ENCODE assay signal across 8 mouse cellular contexts in the genomic region with DNA sequence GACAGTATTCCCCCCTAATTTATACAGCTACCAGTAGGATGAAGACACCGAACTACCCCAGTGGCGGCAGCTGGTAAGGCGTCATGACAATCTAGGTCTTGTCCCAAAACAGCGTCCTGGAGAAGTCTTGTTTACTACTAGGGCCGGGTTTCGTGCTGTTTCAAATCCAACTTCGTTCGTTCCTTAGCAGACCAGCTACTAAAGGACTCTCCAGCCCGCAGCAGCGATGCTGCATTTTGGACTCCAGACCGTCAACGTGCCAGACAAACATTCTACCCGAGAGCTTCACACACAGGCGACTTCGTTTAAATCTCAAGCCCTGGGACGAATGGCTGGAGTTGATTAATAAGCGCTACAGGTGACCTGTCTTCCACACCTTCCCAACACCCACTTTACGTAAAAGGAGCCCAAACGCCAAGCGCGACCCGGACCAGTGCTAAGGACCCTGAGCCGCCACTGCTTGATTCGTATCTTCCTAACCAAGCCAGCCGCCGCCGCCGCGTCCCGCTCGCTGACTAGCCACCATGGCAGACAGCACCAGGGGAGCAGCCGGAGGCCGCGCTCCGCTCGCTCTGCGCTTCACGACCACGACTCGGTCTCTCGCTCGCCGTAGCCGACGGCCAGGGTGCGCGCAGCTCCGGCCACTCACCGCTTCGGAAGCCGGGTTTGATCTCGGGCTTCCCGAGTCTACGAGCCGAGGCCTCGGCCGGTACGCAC. TPM values are rescaled to one million over a fixed set of nuclear protein-coding genes. Genes with fewer than 3 reads are reported as not detected.
DNase-seq lines count a peak whose midpoint lies in the region; ATAC-seq and TF ChIP-seq lines count a peak whose summit lies in the region.

No protein-coding gene starts in this region.

- TF ChIP-seq POLR2A in heart, adult 2 months (IDR thresholded peaks at IDR 0.05; ENCODE audit: insufficient read depth, low read depth, low read length) = no peak

- peaks cover 14% of the 10 kb centered on the region for H3K36me3 ChIP-seq in heart, adult 2 months (ENCODE audit: control insufficient read depth, insufficient read depth, low read length)
- H3K36me3 ChIP-seq in embryonic facial prominence, embryonic 15.5 days = peaks cover 30% of the 10 kb centered on the region
- peaks cover 37% of the 10 kb centered on the region for H3K36me3 ChIP-seq in hindbrain, embryonic 12.5 days

- no peak for TF ChIP-seq EP300 in heart, adult 2 months (IDR thresholded peaks at IDR 0.05; ENCODE audit: insufficient read depth, low read depth, low read length)

- intact Hi-C loops in heart, adult 2 months (cut with DNase I) = loop anchor here (1.0 to 2.0 kb wide), 3 partner anchors 15 to 898 kb away; partner anchors contain the start of genes Gar1 and Ostc
- intact Hi-C loops in left cerebral cortex, postnatal 25 days (cut with DNase I) = loop anchor here (1.0 kb wide), 1 partner anchor 20 kb away; the partner anchor contains the start of gene Ostc

- DNase-seq in heart, adult 2 months = peak in 1 of 2 experiments; percentile 27
- DNase-seq in heart, adult 11 months = no peak
- DNase-seq in T-cell, adult 2 months (ENCODE audit: low spot score) = peak; percentile 60
- DNase-seq in left cerebral cortex, postnatal 25 days (ENCODE audit: low spot score in 2 of 2) = peak; percentile 17 to 38
- peak; percentile 11 to 32 for DNase-seq in spleen, postnatal 36 days (ENCODE audit: low spot score in 2 of 2)

- ATAC-seq in embryonic facial prominence, embryonic 15.5 days (ENCODE audit: insufficient number of reproducible peaks, low FRiP score, low TSS enrichment, low read depth) = peak; percentile 12
- peak; percentile 76 for ATAC-seq in hindbrain, embryonic 12.5 days (ENCODE audit: low FRiP score)
- peak; percentile 51 for ATAC-seq in megakaryocyte progenitor cell, adult 5-6 weeks (replicated peaks; ENCODE audit: poor library complexity)

- no peaks in the 10 kb centered on the region for H3K27me3 ChIP-seq in heart, adult 2 months (ENCODE audit: control insufficient read depth, insufficient read depth, low read length)
- H3K27me3 ChIP-seq in embryonic facial prominence, embryonic 15.5 days = no peaks in the 10 kb centered on the region
- H3K27me3 ChIP-seq in hindbrain, embryonic 12.5 days = no peaks in the 10 kb centered on the region

- peak overlapping the region; percentile 88 for H3K9ac ChIP-seq in heart, adult 2 months (ENCODE audit: low read depth, low read length)
- H3K9ac ChIP-seq in embryonic facial prominence, embryonic 15.5 days = peak overlapping the region; percentile 98
- peak overlapping the region; percentile 92 for H3K9ac ChIP-seq in hindbrain, embryonic 12.5 days

- H3K9me3 ChIP-seq in embryonic facial prominence, embryonic 15.5 days (replicated peaks) = no peaks in the 10 kb centered on the region
- no peaks in the 10 kb centered on the region for H3K9me3 ChIP-seq in hindbrain, embryonic 12.5 days (replicated peaks)

- no peaks in the 10 kb centered on the region for H3K4me1 ChIP-seq in heart, adult 2 months (ENCODE audit: control insufficient read depth, insufficient read depth, low read length)
- peaks cover 22% of the 10 kb centered on the region for H3K4me1 ChIP-seq in embryonic facial prominence, embryonic 15.5 days
- peaks cover 19% of the 10 kb centered on the region for H3K4me1 ChIP-seq in hindbrain, embryonic 12.5 days

- WGBS in heart, adult 2 months = under 1% methylated on average over 58 of the region's 58 CpGs
- WGBS in embryonic facial prominence, embryonic 15.5 days = under 1% methylated on average over 58 of the region's 58 CpGs
- WGBS in hindbrain, embryonic 12.5 days = under 1% methylated on average over 58 of the region's 58 CpGs

- H3K4me2 ChIP-seq in embryonic facial prominence, embryonic 15.5 days (replicated peaks) = peak overlapping the region; percentile 67
- H3K4me2 ChIP-seq in hindbrain, embryonic 12.5 days (replicated peaks) = peak overlapping the region; percentile 81

- H3K27ac ChIP-seq in heart, adult 2 months = peak overlapping the region; percentile 80
- H3K27ac ChIP-seq in embryonic facial prominence, embryonic 15.5 days (replicated peaks) = peak overlapping the region; percentile 87
- peak overlapping the region; percentile 93 for H3K27ac ChIP-seq in hindbrain, embryonic 12.5 days

- H3K79me2 ChIP-seq in heart, adult 2 months (replicated peaks; ENCODE audit: control insufficient read depth, insufficient read depth, low read length) = no peaks in the 10 kb centered on the region

- peak; percentile 49 for TF ChIP-seq CTCF in heart, adult 2 months (IDR thresholded peaks at IDR 0.05)

- H3K4me3 ChIP-seq in heart, adult 2 months = peak overlapping the region; percentile 93
- H3K4me3 ChIP-seq in embryonic facial prominence, embryonic 15.5 days (replicated peaks) = peak overlapping the region; percentile 99
- peak overlapping the region; percentile 97 for H3K4me3 ChIP-seq in hindbrain, embryonic 12.5 days

RNA-seq across cellular contexts. Expression of gene Rpl34, which starts 0.6 kb away (rescaled TPM):
- 100 to 1,000 TPM; 343 to 379 TPM for total RNA-seq in heart, adult 2 months (2021)
- 757 and 809 TPM in 2 replicates for polyA plus RNA-seq in heart, adult 2 months (2012; rRNA removed)
- polyA plus RNA-seq in embryonic facial prominence, embryonic 15.5 days (2015; fragmentation: Nextera tagmentation; extraction: Ambion mirVana) = 948 and 971 TPM in 2 replicates
- polyA plus RNA-seq in hindbrain, embryonic 12.5 days (2016; fragmentation: Nextera tagmentation; extraction: Ambion mirVana) = 479 and 601 TPM in 2 replicates
- 100 to 1,000 TPM; 306 to 319 TPM for total RNA-seq in left cerebral cortex, postnatal 25 days (2021)
- 1,518 and 1,526 TPM in 2 replicates for total RNA-seq in megakaryocyte progenitor cell, adult 5-6 weeks (2015)
- total RNA-seq in megakaryocyte progenitor cell, adult 5-6 weeks (2017) = 2,867 and 3,584 TPM in 2 replicates

RNA-seq across cellular contexts. Expression of gene Ostc, which starts 20.4 kb away (rescaled TPM):
- 10 to 100 TPM; 46.7 to 50.9 TPM for total RNA-seq in heart, adult 2 months (2021)
- polyA plus RNA-seq in heart, adult 2 months (2012; rRNA removed) = 32.8 and 61.5 TPM in 2 replicates
- polyA plus RNA-seq in embryonic facial prominence, embryonic 15.5 days (2015; fragmentation: Nextera tagmentation; extraction: Ambion mirVana) = 387 and 414 TPM in 2 replicates
- polyA plus RNA-seq in hindbrain, embryonic 12.5 days (2016; fragmentation: Nextera tagmentation; extraction: Ambion mirVana) = 271 and 273 TPM in 2 replicates
- total RNA-seq in left cerebral cortex, postnatal 25 days (2021) = 10 to 100 TPM; 64.7 to 66.8 TPM
- 371 and 419 TPM in 2 replicates for total RNA-seq in megakaryocyte progenitor cell, adult 5-6 weeks (2015)
- total RNA-seq in megakaryocyte progenitor cell, adult 5-6 weeks (2017) = 278 and 308 TPM in 2 replicates

Comparison
In these comparisons a context has a peak if more than half of its experiments do, and no peak if none do; other contexts are left out.
1. ATAC-seq: peak in every context shown above with its lines; median percentile 76 in hindbrain, embryonic 12.5 days; 51 in megakaryocyte progenitor cell, adult 5-6 weeks; 12 in embryonic facial prominence, embryonic 15.5 days.
2. RNA of gene Rpl34, which starts 0.6 kb away (total RNA-seq): 1,518 to 3,584 TPM in megakaryocyte progenitor cell, adult 5-6 weeks; 343 to 379 TPM in heart, adult 2 months and 306 to 319 TPM in left cerebral cortex, postnatal 25 days; every median in the first group is over 4 times any median in the second.
3. RNA of gene Ostc, which starts 20.4 kb away (total RNA-seq): 278 to 419 TPM in megakaryocyte progenitor cell, adult 5-6 weeks; 64.7 to 66.8 TPM in left cerebral cortex, postnatal 25 days and 46.7 to 50.9 TPM in heart, adult 2 months; every median in the first group is over 4 times any median in the second.
4. Peak in every context shown above with its lines, with median percentiles within 50 percentile points of each other: H3K27ac ChIP-seq, H3K4me3 ChIP-seq and H3K9ac ChIP-seq.